Mouse (Mus musculus) embryonic facial prominence, embryonic 12.5 days (tissue): ENCODE data around the gene Olfr693. TPM values are rescaled to one million over a fixed set of nuclear protein-coding genes. Genes with fewer than 3 reads are reported as not detected.

ENCODE experiments used
- ATAC-seq: fragments of 200-750 bp; cut with Nextera tagmentation; 2 replicates; pipeline ENCODE4 v1.8.0; 2017; ENCODE audit not compliant: insufficient number of reproducible peaks, insufficient read depth, low FRiP score, low TSS enrichment
- H3K27ac ChIP-seq: fragments of 300-500 bp; sonication (generic); 2 replicates; pipeline ENCODE4 v1.5.1; 2016; ENCODE audit warnings: mild to moderate bottlenecking
- H3K27me3 ChIP-seq: fragments of 300-500 bp; sonication (generic); 2 replicates; pipeline ENCODE4 v1.6.1; 2016; ENCODE audit warnings: mild to moderate bottlenecking, moderate library complexity
- H3K36me3 ChIP-seq: fragments of 300-500 bp; sonication (generic); 2 replicates; pipeline ENCODE4 v1.6.1; 2016; ENCODE audit warnings: mild to moderate bottlenecking
- H3K4me1 ChIP-seq: fragments of 300-500 bp; sonication (generic); 2 replicates; pipeline ENCODE4 v1.6.1; 2016
- H3K4me2 ChIP-seq: fragments of 300-500 bp; sonication (generic); replicated peaks from 2 replicates; pipeline ENCODE4 v1.6.1; 2016; ENCODE audit warnings: mild to moderate bottlenecking, moderate library complexity
- H3K4me3 ChIP-seq: fragments of 300-500 bp; sonication (generic); 2 replicates; pipeline ENCODE4 v1.5.1; 2016; ENCODE audit warnings: mild to moderate bottlenecking
- H3K9ac ChIP-seq: fragments of 300-500 bp; sonication (generic); 2 replicates; pipeline ENCODE4 v1.6.1; 2016; ENCODE audit warnings: mild to moderate bottlenecking, moderate library complexity
- H3K9me3 ChIP-seq: fragments of 300-500 bp; sonication (generic); 2 replicates; pipeline ENCODE4 v1.6.1; 2016; ENCODE audit warnings: mild to moderate bottlenecking, moderate library complexity
- WGBS: fragments of 180-500 bp; shearing (Covaris S2); methylation state at CpG from one replicate; pipeline ENCODE4 v1.1.7; 2016; 5-methylcytosine and 5-hydroxymethylcytosine counted together
- polyA plus RNA-seq: library from polyadenylated mRNA; unstranded; fragments of >200 nt; fragmentation: Nextera tagmentation; extraction: Ambion mirVana; gene quantifications from 2 replicates; pipeline ENCODE4 v1.2.1, GENCODE M21; 2016

The Olfr693 gene
- polyA plus RNA-seq, 1 experiment from 2014 or later = not detected

- no peak overlapping the region for H3K4me3 ChIP-seq
- H3K27me3 ChIP-seq = no peaks in the 10 kb centered on the region
- H3K9me3 ChIP-seq = 0 out of 2 replicates have a peak, but pooled peaks cover 3% of the 10 kb centered on the region
- no peak overlapping the region for H3K4me2 ChIP-seq
- H3K9ac ChIP-seq = no peak overlapping the region
- WGBS = 60% methylated on average over 1 of the region's 1 CpGs
- H3K36me3 ChIP-seq = no peaks in the 10 kb centered on the region
- no peaks in the 10 kb centered on the region for H3K4me1 ChIP-seq
- H3K27ac ChIP-seq = no peak overlapping the region
- no peak for ATAC-seq
Observed at GRCm38 (mm10) chr7:106645261-106645660, 35.1 kb downstream of the Olfr693 start.

GRCm38 (mm10) chr7:106644222-106644870, 36.0 kb downstream of the Olfr693 start:
- Histone ChIP-seq H3K4me1 (no peaks in the 10 kb centered on the region), H3K4me2 (no peak overlapping the region), H3K27ac (no peak overlapping the region), H3K9me3 (0 out of 2 replicates have a peak, but pooled peaks cover 3% of the 10 kb centered on the region), H3K9ac (no peak overlapping the region), H3K27me3 (no peaks in the 10 kb centered on the region), H3K4me3 (no peak overlapping the region), H3K36me3 (no peaks in the 10 kb centered on the region)
- WGBS = 80% methylated on average over 3 of the region's 3 CpGs
- no peak for ATAC-seq

GRCm38 (mm10) chr7:106640839-106641238, 39.5 kb downstream of the Olfr693 start:
- 87% methylated on average over 1 of the region's 1 CpGs for WGBS
- ATAC-seq = no peak
- H3K27ac ChIP-seq = no peak overlapping the region
- H3K27me3 ChIP-seq = no peaks in the 10 kb centered on the region
- H3K9me3 ChIP-seq = 0 out of 2 replicates have a peak, but pooled peaks cover 3% of the 10 kb centered on the region
- H3K4me2 ChIP-seq = no peak overlapping the region
- no peaks in the 10 kb centered on the region for H3K4me1 ChIP-seq
- H3K4me3 ChIP-seq = no peak overlapping the region
- no peaks in the 10 kb centered on the region for H3K36me3 ChIP-seq
- no peak overlapping the region for H3K9ac ChIP-seq

GRCm38 (mm10) chr7:106635560-106635959, 44.8 kb downstream of the Olfr693 start:
- H3K36me3 ChIP-seq = no peaks in the 10 kb centered on the region
- no peaks in the 10 kb centered on the region for H3K9me3 ChIP-seq
- H3K27me3 ChIP-seq = no peaks in the 10 kb centered on the region
- WGBS = 85% methylated on average over 4 of the region's 4 CpGs
- H3K4me2 ChIP-seq = no peak overlapping the region
- H3K9ac ChIP-seq = no peak overlapping the region
- no peak overlapping the region for H3K4me3 ChIP-seq
- H3K27ac ChIP-seq = no peak overlapping the region
- ATAC-seq = no peak
- H3K4me1 ChIP-seq = no peaks in the 10 kb centered on the region

Other genes starting within 250 kb of the Olfr693 start
- not detected in 2 replicates for gene Olfr694, start 11.2 kb upstream of the Olfr693 start, polyA plus RNA-seq
- not detected in 2 replicates for gene Olfr695, start 35.8 kb upstream of the Olfr693 start, polyA plus RNA-seq
- gene Olfr697, start 61.9 kb upstream of the Olfr693 start, polyA plus RNA-seq = not detected in 2 replicates
- not detected in 2 replicates for gene Olfr698, start 74.8 kb upstream of the Olfr693 start, polyA plus RNA-seq
- not detected in 2 replicates for gene Olfr699, start 112.6 kb upstream of the Olfr693 start, polyA plus RNA-seq
- gene Olfr700, start 128.2 kb upstream of the Olfr693 start, polyA plus RNA-seq = not detected in 2 replicates
- not detected in 2 replicates for gene Olfr701, start 133.5 kb upstream of the Olfr693 start, polyA plus RNA-seq
- not detected in 2 replicates for gene Olfr702, start 153.3 kb upstream of the Olfr693 start, polyA plus RNA-seq
- gene Olfr703, start 162.8 kb upstream of the Olfr693 start, polyA plus RNA-seq = not detected in 2 replicates
- not detected in 2 replicates for gene Olfr704, start 182.6 kb upstream of the Olfr693 start, polyA plus RNA-seq
- gene Olfr705, start 196.3 kb upstream of the Olfr693 start, polyA plus RNA-seq = not detected in 2 replicates
- gene Olfr706, start 207.6 kb upstream of the Olfr693 start, polyA plus RNA-seq = not detected in 2 replicates
- not detected in 2 replicates for gene Olfr707, start 220.7 kb upstream of the Olfr693 start, polyA plus RNA-seq
- not detected in 2 replicates for gene Olfr1532-ps1, start 227.4 kb upstream of the Olfr693 start, polyA plus RNA-seq